Mouse (Mus musculus) left cerebral cortex, adult 9 months (tissue): Measurements from ENCODE around the gene P4hb.
A peak's percentile ranks its signal among the peaks of the same experiment; 100 is the strongest.
"Not testable (repeated sequence)": the region's sequence is repeated elsewhere in the genome, so short reads cannot be mapped to it uniquely, and the experiment has no call there.

ENCODE experiments used
- DNase-seq, 2 experiments: peaks; one replicate each; pipeline ENCODE4 v3.0.0; 2022; ENCODE audit warnings: low spot score in 2 of 2

The P4hb gene

GRCm38 (mm10) chr11:120539285-120540014 is 33.6 kb downstream of the P4hb start:
- DNase-seq, result no peak

- DNase-seq, result no peak
These were observed 34.1 kb downstream of the P4hb start for GRCm38 (mm10) chr11:120538955-120539284.

- no peak for DNase-seq
These were observed 34.6 kb downstream of the P4hb start for GRCm38 (mm10) chr11:120538485-120538884.

- no peak for DNase-seq
These were observed 37.2 kb downstream of the P4hb start for GRCm38 (mm10) chr11:120535804-120536203.

- DNase-seq, result no peak
These were observed 37.9 kb downstream of the P4hb start for GRCm38 (mm10) chr11:120535145-120535544.

- DNase-seq, result no peak
These were observed 39.0 kb downstream of the P4hb start for GRCm38 (mm10) chr11:120534093-120534492.

- no peak for DNase-seq
These were observed 41.4 kb downstream of the P4hb start for GRCm38 (mm10) chr11:120531646-120532045.

GRCm38 (mm10) chr11:120530085-120530964 is 42.7 kb downstream of the P4hb start, which contains the start of gene Gcgr:
Gene Gcgr (plus strand): TSS chr11:120530699.
- no peak for DNase-seq

- no peak for DNase-seq
These were observed 44.1 kb downstream of the P4hb start for GRCm38 (mm10) chr11:120528903-120529302.

GRCm38 (mm10) chr11:120527690-120528354 is 45.2 kb downstream of the P4hb start:
- DNase-seq, result no peak

- no peak for DNase-seq
These were observed 47.1 kb downstream of the P4hb start for GRCm38 (mm10) chr11:120525959-120526358.

GRCm38 (mm10) chr11:120522581-120522980 is 50.5 kb downstream of the P4hb start:
- DNase-seq, result no peak

GRCm38 (mm10) chr11:120520967-120521540 is 52.0 kb downstream of the P4hb start:
- no peak for DNase-seq

- no peak for DNase-seq
These were observed 52.6 kb downstream of the P4hb start for GRCm38 (mm10) chr11:120520498-120520897.

- DNase-seq, result no peak
These were observed 53.3 kb downstream of the P4hb start for GRCm38 (mm10) chr11:120519738-120520137.

GRCm38 (mm10) chr11:120518558-120518957 is 54.5 kb downstream of the P4hb start:
- DNase-seq, result no peak

GRCm38 (mm10) chr11:120518027-120518426 is 55.0 kb downstream of the P4hb start:
- peak; percentile 61 to 90 for DNase-seq

GRCm38 (mm10) chr11:120517147-120517546 is 55.9 kb downstream of the P4hb start:
- DNase-seq, result no peak

GRCm38 (mm10) chr11:120515611-120516010 is 57.4 kb downstream of the P4hb start:
- DNase-seq, result peak; percentile 27 to 88

- DNase-seq, result not testable (repeated sequence)
These were observed 58.8 kb downstream of the P4hb start for GRCm38 (mm10) chr11:120514262-120514661.

- DNase-seq, result no peak
These were observed 60.1 kb downstream of the P4hb start for GRCm38 (mm10) chr11:120512790-120513453.
